Mouse (Mus musculus) ES-Bruce4 (cell line): ENCODE measurements around the gene Acadsb.
A peak's percentile ranks its signal among the peaks of the same experiment; 100 is the strongest.

Source experiments
- CTCF ChIP-seq: IDR thresholded peaks from one replicate; pipeline ENCODE4 v1.8.1; 2011; ENCODE audit warnings: low read depth, low read length
- EP300 ChIP-seq: IDR thresholded peaks from 2 replicates; pipeline ENCODE4 v1.6.1; 2011; ENCODE audit warnings: low read depth, low read length; ENCODE audit not compliant: insufficient read depth
- POLR2A ChIP-seq: IDR thresholded peaks from one replicate; pipeline ENCODE4 v1.8.1; 2011; ENCODE audit warnings: low read length; ENCODE audit not compliant: insufficient read depth

DNA sequence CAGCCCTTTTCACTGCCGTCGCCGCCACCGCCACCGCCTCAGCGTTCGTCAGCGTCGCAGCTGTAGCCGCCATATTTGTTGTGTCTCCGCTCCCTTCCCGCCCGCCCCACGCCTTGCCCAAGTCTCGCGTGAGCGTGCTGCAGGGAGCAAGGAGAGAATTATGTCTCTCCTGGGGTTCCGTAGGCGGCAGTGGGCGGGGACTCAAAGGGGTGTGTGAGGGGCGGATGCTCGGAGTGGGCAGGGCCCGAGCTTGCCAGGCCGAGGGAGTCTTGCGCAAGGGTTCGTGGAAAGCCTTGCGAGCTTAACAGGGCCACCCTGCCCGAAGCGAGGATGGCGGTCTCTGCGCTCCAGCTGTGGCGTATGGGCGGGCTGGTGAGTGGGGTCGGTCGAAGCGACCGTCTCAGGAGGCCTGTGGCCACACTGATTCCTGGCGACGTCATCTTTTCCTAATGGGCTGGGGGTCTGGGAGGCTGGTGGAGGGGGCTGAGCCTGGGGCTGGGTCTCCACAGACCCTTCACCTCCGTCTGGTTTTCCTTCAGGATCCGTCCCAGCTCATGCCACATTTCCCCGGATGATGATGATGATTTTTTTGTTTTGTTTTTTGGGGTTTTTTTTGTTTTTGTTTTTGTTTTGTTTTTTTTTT is at the start of gene Acadsb, which contains the start of gene Ikzf5:
- no peak for TF ChIP-seq CTCF
- TF ChIP-seq EP300 = 0 out of 2 replicates have a peak, but pooled peaks have one; percentile 52
- peak; percentile 67 for TF ChIP-seq POLR2A
